Mouse (Mus musculus) fibroblast of lung, adult 2 months (primary cell): ENCODE results near the gene Hectd4.
"Not testable (repeated sequence)": the region's sequence is repeated elsewhere in the genome, so short reads cannot be mapped to it uniquely, and the experiment has no call there.

ENCODE experiments used
- DNase-seq: peaks from one replicate; pipeline ENCODE4 v3.0.0-alpha.2; 2011; ENCODE audit warnings: low read depth

Hectd4 gene

GRCm38 (mm10) chr5:121287213-121287612, 67.2 kb downstream of the Hectd4 start:
- DNase-seq: no peak

- DNase-seq: no peak
These were observed 70.3 kb downstream of the Hectd4 start for GRCm38 (mm10) chr5:121290289-121290688.

GRCm38 (mm10) chr5:121292309-121293165, 72.5 kb downstream of the Hectd4 start:
- DNase-seq: no peak

DNA sequence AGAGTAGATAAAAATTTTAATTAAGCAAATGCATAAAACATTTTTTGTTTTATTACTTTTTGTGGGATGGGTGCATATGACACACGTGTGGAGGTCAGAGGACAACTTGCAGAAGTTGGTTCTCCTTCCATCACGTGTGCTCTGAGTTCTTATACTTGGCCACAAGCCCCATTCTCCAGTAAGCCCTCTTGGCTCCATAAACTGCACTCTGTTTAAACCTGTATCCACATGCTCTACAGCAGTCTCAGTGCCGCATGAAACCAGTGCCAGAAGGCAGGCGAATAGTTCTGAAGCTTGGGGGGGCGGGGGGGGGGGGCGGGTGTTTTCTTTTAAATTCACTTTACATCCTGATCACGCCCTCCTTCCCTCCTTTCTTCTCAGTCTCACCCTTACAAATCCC, 85.0 kb downstream of the Hectd4 start:
- no peak for DNase-seq

- no peak for DNase-seq
These were observed 87.6 kb downstream of the Hectd4 start for GRCm38 (mm10) chr5:121307620-121308019.

DNA sequence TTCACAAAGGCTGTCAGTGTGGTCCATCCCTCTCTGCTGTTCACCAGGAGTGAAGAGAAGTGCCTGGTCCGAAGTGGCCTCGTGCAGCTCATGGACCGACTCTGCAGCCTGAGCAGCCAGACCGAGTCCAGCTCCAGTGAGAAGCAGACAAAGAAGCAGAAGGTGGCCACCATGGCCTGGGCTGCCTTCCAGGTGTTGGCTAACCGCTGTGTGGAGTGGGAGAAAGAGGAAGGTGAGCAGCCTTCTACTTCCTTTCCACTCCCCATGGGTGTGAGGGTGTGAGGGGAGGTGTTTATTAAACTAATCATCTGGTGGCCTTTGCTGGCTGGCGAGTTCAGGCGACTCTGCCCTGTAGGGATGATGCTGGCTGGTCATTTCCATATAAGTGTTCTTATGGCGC, 91.6 kb downstream of the Hectd4 start:
- DNase-seq: no peak

DNA sequence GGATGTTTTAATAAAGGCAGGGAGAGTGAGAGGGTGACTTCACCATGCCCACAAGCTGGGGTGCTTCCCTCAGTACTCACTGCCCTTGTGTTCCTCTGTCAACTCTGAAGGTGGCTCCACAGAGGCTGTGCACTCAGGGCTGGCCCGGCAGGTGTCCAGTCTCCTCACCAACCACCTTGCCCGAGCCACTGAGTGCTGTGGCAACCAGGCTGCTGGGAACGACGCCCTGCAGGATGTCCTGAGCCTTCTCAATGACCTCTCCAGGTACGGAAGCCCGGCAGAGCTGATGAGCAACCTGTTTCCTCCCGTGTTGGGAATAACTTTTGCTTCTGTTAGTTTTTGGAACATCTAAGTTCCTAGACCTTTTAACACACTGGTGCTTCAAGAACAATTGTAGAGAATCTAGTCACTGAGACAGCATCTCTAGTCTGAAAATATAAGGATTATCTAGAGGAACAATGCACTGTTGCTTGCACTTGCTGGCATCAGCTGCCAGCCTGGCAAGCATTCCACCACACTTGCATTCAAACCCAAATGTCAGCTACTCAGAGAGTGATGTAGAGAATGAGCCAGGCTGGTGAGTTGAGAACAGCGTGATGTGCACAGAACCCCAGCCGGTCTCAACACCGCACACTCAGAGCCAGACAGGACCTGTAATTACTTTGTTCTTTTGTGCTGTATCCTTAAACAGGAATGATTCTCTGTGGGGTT, 93.9 kb downstream of the Hectd4 start:
- DNase-seq: no peak

- DNase-seq: no peak
These were observed 106.2 kb downstream of the Hectd4 start for GRCm38 (mm10) chr5:121326079-121326805.

DNA sequence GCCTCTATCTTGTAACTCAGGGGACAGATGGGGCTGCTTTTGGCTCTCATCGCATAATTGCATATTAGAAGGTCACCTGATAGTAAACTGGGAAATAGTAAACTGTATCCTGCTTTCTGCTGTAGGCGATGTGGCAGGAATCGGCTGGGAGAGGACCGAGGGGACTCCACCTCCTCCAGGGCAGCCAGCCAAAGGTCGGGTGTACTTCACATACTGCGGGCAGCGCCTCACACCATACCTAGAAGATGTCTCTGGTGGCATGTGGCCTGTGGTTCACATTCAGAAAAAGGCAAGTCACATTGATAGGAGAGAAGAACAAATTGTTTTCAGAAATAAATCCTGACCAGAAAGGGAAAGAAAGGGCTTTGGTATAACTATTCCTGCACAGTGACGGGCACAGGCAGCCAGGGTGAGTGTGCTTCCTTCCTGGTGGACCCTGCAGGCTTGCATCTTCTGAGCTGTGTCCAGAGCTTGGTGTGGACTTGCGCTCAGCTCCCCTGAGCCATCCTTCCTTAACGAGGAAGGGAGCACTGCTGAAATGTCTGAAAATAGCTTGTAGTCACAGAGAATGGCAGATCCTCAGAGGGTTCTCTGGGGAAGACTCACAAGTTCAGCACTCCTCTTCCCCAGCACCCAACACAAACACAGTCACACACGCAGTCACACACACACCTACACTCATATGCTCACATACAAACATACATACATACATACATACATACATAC, 109.5 kb downstream of the Hectd4 start:
- DNase-seq: no peak

- not testable (repeated sequence) for DNase-seq
These were observed 110.3 kb downstream of the Hectd4 start for GRCm38 (mm10) chr5:121330154-121330816.

- no peak for DNase-seq
These were observed 111.7 kb downstream of the Hectd4 start for GRCm38 (mm10) chr5:121331731-121332130.

DNA sequence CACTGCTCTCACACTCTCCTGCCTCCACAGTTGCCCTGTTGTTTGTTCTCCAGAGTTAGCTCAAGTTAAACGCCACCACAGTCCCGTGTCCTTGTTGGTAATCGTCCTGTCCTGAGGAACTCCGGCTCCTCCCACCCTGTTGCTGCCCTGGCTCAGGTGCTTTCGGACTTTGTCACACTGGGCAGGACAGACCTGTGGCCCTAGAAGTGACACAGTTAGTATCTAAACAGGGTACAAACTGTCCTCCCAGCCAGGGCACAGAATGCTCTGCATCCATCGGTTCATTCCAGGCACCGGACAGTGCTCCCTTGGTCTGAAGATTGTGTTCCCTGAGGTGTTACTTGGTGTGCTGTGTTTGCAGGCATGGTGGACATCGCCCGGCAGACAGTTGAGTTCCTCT, 114.0 kb downstream of the Hectd4 start:
- no peak for DNase-seq

DNA sequence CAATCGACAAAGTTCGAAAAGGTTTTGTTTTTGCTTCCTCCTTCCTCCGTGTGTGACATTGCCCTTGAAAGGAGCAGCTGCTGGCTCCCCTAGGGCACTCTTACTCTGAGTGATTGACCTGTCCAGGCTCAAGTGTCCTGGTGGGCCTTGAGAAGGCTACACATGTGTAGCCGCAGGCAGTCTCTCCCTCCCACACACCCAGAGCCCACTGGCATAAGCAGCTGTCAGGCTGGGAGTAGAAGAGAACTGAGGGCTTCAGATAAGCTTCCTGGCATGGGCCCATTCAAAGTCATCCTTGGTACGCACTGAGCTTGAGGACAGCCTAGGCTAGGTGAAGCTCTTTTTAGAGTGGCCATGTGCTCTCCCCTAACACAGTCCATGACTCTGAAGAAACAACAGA, 114.4 kb downstream of the Hectd4 start:
- no peak for DNase-seq

- DNase-seq: no peak
These were observed 115.4 kb downstream of the Hectd4 start for GRCm38 (mm10) chr5:121335426-121335825.

GRCm38 (mm10) chr5:121336009-121336408, 116.0 kb downstream of the Hectd4 start:
- DNase-seq: no peak

- DNase-seq: no peak
These were observed 116.8 kb downstream of the Hectd4 start for GRCm38 (mm10) chr5:121336776-121337175.

GRCm38 (mm10) chr5:121339507-121340230, 119.7 kb downstream of the Hectd4 start:
- no peak for DNase-seq

- DNase-seq: no peak
These were observed 121.0 kb downstream of the Hectd4 start for GRCm38 (mm10) chr5:121340965-121341473.

DNA sequence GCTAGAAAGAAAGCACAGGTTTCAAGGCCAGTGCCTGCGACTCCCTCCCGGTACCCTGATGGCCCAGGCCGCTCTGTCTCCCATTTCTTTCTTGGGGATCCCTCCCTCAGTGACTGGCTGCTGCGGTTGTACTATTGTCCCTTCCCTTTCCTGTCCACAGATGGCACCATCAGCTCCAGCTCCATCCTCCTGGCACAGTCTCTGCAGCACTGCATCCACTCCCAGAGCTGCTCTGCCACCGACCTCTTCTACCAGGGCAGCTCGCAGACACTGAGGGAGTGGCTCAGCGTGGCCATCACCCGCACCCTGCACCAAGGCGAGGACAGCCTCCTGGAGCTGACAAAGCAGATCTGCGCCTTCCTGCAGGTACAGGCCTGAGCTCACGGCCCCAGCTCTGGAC, 122.5 kb downstream of the Hectd4 start:
- no peak for DNase-seq

DNA sequence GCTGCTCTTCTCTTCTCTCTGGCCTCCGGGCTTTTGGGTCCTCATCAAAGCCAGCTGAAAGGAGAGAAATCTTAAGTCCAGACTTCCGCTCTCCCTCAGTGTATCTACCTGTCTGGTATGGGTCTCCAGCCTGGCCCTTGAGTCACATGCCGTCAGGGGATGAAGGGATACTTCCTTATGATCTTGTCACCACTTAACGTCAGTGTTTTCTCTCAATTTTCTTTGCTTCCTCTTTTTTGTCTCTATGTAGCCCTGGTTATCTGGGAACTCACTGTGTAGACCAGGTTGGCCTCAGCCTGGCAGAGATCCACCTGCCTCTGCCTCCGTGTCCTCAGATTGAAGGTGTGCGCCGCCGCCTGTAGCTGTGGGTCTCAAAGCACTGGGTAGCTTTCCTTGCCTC, 124.0 kb downstream of the Hectd4 start:
- no peak for DNase-seq

DNA sequence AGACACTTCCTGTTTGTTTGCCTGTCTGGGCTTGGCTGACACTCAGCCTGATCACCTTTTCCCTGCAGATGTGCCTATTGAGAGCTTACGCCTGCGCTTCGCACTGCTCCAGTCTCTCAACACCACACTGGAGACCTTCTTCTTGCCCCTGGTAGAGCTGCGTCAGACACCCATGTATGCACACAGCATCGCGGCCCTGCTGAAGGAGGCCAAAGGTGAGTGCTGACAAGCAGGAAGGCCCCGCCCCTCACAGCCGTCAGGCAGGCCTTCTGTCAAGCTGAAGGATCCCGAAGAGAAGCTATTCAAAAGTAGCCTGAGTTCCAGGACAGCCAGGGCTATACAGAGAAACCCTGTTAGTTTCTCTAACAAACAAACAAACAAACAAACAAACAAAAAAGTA, 139.2 kb downstream of the Hectd4 start:
- no peak for DNase-seq
